Mouse (Mus musculus) lung, postnatal 0 days (tissue): ENCODE data around the gene Sntn. TPM values are rescaled to one million over a fixed set of nuclear protein-coding genes. Genes with fewer than 3 reads are reported as not detected.

Experiments
- ATAC-seq: fragments of 200-750 bp; cut with Nextera tagmentation; 2 replicates; pipeline ENCODE4 v1.8.0; 2017; ENCODE audit warnings: moderate library complexity
- DNase-seq: peaks from one replicate; pipeline ENCODE4 v3.0.0-alpha.2; 2016; ENCODE audit warnings: low spot score
- H3K27ac ChIP-seq: fragments of 300-500 bp; sonication (generic); 2 replicates; pipeline ENCODE4 v1.5.1; 2014; ENCODE audit warnings: antibody characterized with exemption, mild to moderate bottlenecking, low read length, mixed read lengths
- H3K27me3 ChIP-seq: fragments of 300-500 bp; sonication (generic); replicated peaks from 2 replicates; pipeline ENCODE4 v1.6.1; 2014; ENCODE audit warnings: low read length, mixed read lengths; ENCODE audit not compliant: insufficient read depth
- H3K36me3 ChIP-seq: fragments of 300-500 bp; sonication (generic); 2 replicates; pipeline ENCODE4 v1.6.1; 2014; ENCODE audit warnings: low read length, mixed read lengths; ENCODE audit not compliant: insufficient read depth
- H3K4me1 ChIP-seq: fragments of 300-500 bp; sonication (generic); 2 replicates; pipeline ENCODE4 v1.6.1; 2014; ENCODE audit warnings: antibody characterized with exemption, low read depth, low read length, mixed read lengths; ENCODE audit not compliant: insufficient read depth
- H3K4me2 ChIP-seq: fragments of 300-500 bp; sonication (generic); replicated peaks from 2 replicates; pipeline ENCODE4 v1.6.1; 2014; ENCODE audit warnings: low read depth, mild to moderate bottlenecking, low read length, moderate library complexity, mixed read lengths
- H3K4me3 ChIP-seq: fragments of 300-500 bp; sonication (generic); 2 replicates; pipeline ENCODE4 v1.5.1; 2014; ENCODE audit warnings: low read depth, low read length
- H3K9ac ChIP-seq: fragments of 300-500 bp; sonication (generic); replicated peaks from 2 replicates; pipeline ENCODE4 v1.6.1; 2014; ENCODE audit warnings: low read depth, mild to moderate bottlenecking
- H3K9me3 ChIP-seq: fragments of 300-500 bp; sonication (generic); 2 replicates; pipeline ENCODE4 v1.6.1; 2016; ENCODE audit warnings: low read length, mixed read lengths
- CTCF ChIP-seq: IDR thresholded peaks from 2 replicates; pipeline ENCODE4 v1.5.1; 2016; ENCODE audit warnings: antibody characterized with exemption, mild to moderate bottlenecking
- EP300 ChIP-seq: IDR thresholded peaks from 2 replicates; pipeline ENCODE4 v1.6.1; 2016; ENCODE audit warnings: antibody characterized with exemption, mild to moderate bottlenecking, control low read depth
- WGBS: fragments of 180-500 bp; shearing (Covaris S2); extraction: QIAGEN DNeasy Blood & Tissue Kit; methylation state at CpG from one replicate; pipeline ENCODE4 v1.1.7; 2014; 5-methylcytosine and 5-hydroxymethylcytosine counted together
- polyA plus RNA-seq: library from polyadenylated mRNA; unstranded; fragments of >200 nt; fragmentation: Nextera tagmentation; extraction: Ambion mirVana; gene quantifications from 2 replicates; pipeline ENCODE4 v1.2.1, GENCODE M21; 2015

Sntn gene
- polyA plus RNA-seq, 1 experiment from 2014 or later: 11.6 TPM

DNA sequence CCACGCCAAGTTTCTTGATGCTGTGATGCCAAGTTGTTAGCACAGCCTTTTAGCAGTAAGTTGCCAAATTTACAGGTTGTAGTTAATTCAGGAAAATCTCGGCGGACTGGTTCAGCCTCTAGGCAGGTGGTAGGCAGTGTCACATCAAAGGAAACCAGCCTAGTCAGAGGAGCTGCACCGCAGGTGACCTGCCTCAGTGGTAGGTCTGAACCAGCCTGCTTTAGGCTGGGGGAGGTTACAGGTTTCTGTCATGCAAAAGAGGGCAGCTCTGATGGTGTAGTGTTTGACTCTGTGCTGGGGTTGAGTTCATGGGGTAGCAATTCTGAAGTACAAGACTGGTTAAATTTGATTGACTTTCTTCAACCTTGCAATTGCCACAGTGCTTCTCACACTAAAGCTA lies 61.6 kb downstream of the Sntn start:
- TF ChIP-seq EP300: no peak
- TF ChIP-seq CTCF: no peak
- Histone ChIP-seq H3K27ac (no peak overlapping the region), H3K36me3 (no peaks in the 10 kb centered on the region), H3K4me2 (no peak overlapping the region), H3K4me3 (no peak overlapping the region), H3K9ac (no peak overlapping the region), H3K27me3 (no peaks in the 10 kb centered on the region), H3K4me1 (no peaks in the 10 kb centered on the region), H3K9me3 (no peaks in the 10 kb centered on the region)
- ATAC-seq (no peak), DNase-seq (no peak)
- 37% methylated on average over 4 of the region's 4 CpGs for WGBS

Other genes starting within 250 kb of the Sntn start
- 0.20 and 0.48 TPM in 2 replicates for gene Gm281, start 243.6 kb downstream of the Sntn start, polyA plus RNA-seq